Mouse (Mus musculus) liver, adult 2 months (tissue): ENCODE measurements around the gene Poldip2.

Experiments used
- CTCF ChIP-seq: fragments of 200-500 bp; IDR thresholded peaks from 2 replicates; pipeline ENCODE4 v1.5.1; 2011; ENCODE audit warnings: low read depth, low read length, control low read depth
- POLR2A ChIP-seq: fragments of 200-500 bp; IDR thresholded peaks from 2 replicates; pipeline ENCODE4 v1.6.1; 2011; ENCODE audit warnings: low read length, control low read depth; ENCODE audit not compliant: insufficient read depth; ENCODE audit errors: extremely low read depth

- no peak for TF ChIP-seq POLR2A
- no peak for TF ChIP-seq CTCF
Observed at GRCm38 (mm10) chr11:78547718-78548460, 35.9 kb downstream of the Poldip2 start.
